Mouse (Mus musculus): ENCODE measurements around the gene Etv3.
A peak's percentile ranks its signal among the peaks of the same experiment; 100 is the strongest.

Gene Etv3

DNA sequence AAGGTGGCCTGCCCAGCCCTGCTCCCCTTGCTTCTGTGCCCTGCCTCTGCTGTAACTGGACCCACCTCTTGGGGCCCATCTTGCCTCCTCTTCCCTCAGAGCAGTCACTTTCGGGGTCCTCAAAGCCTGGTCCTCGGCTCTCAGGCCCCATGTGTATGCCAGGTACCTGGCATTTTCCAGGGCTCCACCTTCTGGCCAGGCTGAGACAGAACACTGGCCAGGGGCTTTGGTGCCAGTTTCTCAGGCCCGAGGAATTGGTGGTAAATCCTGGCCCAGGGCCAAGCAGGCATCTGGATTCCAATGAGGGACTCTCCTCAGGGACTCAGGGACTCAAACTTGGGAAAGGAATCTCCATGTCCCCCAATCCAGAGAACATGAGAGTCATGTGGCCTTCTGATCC is 34.9 kb downstream of the Etv3 start:
- peak; percentile 24 to 58 for DNase-seq

DNA sequence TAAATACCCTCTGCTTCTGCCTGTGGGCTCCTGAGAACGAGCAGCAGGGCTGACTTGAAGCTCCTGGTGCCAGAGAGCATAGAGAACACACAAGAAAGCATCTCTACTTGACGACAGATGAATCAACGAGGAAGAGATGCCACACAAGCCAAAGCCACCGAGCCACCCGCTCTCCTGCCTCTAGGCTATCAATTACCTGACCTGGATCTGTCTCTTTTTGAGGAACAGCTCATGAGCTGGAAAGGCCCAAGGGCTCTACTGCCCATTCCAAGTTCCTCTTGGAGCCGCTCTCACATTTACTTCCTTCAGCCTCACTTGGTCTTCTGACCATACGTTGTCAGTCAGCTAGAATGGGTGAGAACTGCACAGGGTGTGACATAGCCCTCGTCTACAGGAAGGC is 36.2 kb downstream of the Etv3 start:
- DNase-seq = no peak

DNA sequence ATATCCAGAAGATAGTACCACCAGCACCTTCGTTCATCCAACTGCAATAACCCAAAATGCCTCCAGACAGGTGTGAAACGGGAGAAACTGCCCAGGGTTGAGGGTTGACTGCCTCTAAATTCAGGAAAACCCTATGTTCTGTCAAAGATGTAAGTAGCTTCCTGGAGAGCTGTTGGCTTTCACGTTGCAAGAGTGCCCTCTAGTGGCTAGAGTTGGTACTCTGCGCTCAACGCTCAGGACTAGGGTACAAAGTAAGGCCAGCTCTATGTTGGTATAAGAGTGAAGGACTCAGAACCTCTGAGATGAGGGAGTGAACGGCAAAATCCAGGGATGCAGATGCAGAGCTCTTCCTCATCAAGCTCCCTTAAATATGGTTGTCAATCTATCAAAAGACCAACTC is 37.2 kb downstream of the Etv3 start:
- DNase-seq = peak; percentile 80 to 91

DNA sequence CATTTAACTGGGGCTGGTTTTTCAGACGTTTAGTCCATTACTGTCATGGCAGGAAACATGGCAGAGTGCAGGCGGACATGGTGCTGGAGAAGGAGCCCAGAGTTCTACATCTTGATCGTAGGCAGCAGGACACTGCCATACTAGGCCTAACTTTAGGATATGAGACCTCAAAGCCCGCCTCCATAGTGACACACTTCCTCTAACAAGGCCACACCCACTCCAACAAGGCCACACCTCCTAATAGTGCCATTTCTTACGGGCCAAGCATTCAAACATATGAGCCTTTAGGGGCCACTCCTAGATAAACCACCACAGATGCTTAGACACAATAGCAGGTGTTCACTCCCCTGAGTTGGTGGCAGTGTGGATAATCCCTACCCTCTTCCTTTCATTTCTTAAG is 38.3 kb downstream of the Etv3 start:
- no peak for DNase-seq

DNA sequence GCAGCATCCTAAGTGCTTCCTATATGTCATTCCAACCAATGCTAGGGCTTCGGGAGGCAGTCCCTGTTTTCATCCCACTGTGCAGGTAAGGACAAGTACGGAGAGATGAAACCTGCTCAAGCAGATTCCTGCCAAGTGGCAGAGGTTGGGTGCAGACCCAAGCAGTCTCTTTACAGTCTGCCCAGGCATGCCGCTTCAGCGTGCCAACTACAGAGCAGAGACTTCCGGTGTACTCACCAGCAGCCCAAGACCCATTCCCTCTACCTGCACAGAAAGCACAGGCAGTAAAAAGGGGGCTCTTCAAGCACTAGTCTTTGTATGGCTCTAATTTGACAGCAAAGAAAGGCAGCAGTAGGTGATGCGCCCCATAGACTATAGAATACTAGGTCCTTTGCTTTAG is 40.4 kb downstream of the Etv3 start:
- no peak for DNase-seq

DNA sequence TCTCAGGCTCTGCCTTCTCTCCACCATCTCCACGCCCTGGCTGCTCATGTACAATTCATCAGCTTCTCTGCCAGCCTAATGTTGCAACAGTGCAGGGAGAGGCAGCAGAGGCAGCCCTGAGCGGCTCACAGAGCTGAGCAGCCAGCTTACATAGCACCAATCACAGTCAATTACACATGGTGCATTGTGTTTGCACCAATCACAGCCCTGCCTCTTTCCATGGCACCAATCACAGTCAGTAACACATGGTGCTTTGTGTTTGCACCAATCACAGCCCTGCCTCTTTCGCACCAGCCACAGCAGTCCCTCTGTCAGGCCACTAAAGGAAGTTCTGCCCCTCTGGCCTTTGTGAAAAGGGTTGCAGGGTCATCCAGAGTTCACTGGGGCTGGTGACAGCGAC is 40.9 kb downstream of the Etv3 start:
- DNase-seq = peak; percentile 65 to 85

DNA sequence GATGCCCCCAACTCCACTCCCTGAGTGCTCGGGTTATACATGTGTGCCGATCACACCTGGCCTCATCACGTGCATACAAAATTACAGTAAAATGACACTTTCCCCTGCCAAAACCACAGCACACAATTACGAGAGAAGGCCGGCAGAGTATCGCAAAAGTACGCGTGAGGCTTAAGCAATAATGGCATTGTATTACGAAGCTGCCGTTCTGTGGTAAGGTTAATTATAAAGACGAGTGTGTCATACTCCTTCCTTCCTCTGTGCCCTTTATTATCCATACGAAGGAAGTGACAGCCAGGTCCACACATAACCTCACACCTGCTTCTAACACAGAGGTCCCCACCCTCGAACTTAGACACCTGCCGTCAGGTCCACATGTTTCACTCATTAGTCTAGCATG is 42.3 kb downstream of the Etv3 start:
- no peak for DNase-seq

DNA sequence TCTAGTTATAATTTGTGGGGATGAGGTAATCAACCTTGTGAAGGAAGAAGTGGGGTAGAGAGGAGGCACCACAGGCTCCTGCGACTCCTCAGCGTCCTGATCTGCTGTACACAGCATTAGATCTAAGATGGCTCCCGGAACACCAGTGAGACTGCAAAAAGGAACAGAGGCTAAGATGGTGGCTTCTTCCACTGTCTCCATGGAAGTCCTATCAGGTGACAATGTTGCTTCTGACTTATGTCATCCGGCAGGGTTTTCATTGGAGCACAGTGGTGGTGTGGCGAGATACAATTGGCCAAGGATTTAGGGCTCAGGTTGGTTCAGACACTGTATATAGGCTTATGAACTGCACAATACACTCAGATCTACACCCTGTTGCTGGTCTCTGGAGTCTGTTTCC is 43.5 kb downstream of the Etv3 start:
- no peak for DNase-seq

DNA sequence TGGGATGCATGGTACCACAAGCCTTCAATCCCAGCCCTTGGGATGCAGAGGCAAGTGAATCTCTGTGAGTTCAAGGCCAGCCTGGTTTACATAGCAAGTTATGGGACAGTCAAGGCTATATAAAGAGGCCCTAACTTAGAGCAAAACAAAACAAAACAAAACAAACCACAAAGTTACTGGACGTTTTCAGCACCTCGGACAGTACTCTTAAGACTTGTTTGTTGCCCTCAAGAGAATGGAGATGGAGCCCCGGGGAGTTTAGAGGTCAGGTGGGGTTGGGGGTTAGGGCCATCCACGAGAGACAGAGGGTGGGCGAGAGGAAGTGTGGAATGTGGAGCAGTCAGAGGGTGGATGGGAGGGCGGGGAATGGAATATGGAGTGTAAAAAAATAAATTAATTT is 50.6 kb downstream of the Etv3 start:
- no peak for DNase-seq

DNA sequence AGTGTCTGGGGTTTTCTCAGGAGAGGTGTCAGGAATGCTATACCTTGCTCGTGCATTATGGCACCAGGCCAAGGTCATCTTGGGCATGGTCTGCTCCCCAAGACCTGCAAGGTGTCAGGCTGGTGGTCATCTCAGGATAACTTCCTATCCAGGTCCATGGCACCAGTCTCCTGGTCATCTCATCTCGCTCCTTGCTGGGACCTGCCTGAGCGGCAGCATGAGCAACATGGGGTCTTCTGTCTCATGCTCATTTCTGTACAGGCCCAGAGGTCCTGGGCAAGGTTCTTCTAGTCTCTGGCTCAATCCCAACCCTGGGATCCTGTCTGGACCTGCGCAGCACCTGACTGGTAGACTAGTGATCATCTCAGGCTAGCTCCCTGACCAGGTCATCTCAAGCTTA is 57.1 kb downstream of the Etv3 start:
- no peak for DNase-seq
